Mouse (Mus musculus) fibroblast of lung, adult 2 months (primary cell): Measurements from ENCODE around the gene Adcyap1r1.

Experiments used
- DNase-seq: peaks from one replicate; pipeline ENCODE4 v3.0.0-alpha.2; 2011; ENCODE audit warnings: low read depth

Adcyap1r1 gene

DNA sequence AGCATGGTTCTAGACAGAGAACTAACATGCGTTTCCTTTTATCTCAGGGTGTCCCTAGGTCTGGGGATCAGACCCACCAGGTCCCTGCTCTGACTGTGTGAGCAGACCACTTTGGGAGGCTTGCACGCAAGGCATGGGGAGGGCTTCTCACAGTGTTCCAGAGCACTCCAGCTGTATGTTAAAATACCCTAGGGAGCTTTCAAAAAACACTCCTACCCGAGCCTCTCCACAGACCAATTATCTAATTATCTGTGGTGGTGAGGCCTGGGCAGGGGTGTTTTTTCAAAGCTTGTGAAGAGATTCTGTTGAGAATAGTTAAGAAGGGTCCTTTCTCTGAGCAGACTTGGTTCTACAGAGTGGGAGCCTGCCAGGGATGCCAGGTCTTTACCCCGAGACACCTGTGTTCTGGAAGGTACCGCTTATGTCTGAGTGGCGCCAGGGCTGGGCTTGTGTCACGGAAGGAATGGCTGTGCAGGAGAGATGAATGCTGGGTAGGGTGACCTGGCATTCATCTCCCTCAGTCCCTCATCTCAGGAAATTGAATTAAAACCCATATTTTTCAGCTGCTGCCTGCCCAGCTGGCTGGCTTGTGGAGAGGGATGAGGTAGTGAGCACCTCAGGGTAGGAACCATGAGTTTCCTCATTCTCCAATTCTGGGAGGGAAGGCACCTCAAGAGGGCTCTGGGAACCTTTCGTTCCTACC, 2.7 kb upstream of the Adcyap1r1 start:
- DNase-seq, result no peak

- DNase-seq, result no peak
These were observed 603 bp downstream of the Adcyap1r1 start for GRCm38 (mm10) chr6:55452381-55452780.

DNA sequence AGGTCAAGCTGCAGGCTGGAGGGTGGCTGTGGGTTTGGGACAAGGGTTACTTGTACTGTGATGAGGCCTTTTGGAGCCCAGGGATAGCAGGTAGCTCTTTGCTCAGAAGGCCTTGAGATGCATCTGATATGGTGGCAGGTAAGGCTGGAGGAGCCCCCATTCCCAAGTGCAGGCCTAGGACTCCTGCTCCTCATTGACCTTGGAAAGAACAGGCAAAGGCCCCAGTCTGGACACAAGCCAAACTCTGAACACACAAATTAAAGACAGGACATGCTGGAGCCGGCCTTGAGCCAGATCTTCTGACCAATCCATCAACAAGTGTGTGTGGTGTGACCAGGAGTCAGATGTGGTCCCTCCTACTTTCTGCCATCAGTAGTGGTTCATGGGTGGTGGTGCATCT, 1.8 kb downstream of the Adcyap1r1 start:
- DNase-seq, result no peak

GRCm38 (mm10) chr6:55455641-55456040, 3.9 kb downstream of the Adcyap1r1 start:
- DNase-seq, result no peak

GRCm38 (mm10) chr6:55457727-55458126, 5.9 kb downstream of the Adcyap1r1 start:
- DNase-seq, result no peak

- no peak for DNase-seq
These were observed 6.4 kb downstream of the Adcyap1r1 start for GRCm38 (mm10) chr6:55458156-55458555.

DNA sequence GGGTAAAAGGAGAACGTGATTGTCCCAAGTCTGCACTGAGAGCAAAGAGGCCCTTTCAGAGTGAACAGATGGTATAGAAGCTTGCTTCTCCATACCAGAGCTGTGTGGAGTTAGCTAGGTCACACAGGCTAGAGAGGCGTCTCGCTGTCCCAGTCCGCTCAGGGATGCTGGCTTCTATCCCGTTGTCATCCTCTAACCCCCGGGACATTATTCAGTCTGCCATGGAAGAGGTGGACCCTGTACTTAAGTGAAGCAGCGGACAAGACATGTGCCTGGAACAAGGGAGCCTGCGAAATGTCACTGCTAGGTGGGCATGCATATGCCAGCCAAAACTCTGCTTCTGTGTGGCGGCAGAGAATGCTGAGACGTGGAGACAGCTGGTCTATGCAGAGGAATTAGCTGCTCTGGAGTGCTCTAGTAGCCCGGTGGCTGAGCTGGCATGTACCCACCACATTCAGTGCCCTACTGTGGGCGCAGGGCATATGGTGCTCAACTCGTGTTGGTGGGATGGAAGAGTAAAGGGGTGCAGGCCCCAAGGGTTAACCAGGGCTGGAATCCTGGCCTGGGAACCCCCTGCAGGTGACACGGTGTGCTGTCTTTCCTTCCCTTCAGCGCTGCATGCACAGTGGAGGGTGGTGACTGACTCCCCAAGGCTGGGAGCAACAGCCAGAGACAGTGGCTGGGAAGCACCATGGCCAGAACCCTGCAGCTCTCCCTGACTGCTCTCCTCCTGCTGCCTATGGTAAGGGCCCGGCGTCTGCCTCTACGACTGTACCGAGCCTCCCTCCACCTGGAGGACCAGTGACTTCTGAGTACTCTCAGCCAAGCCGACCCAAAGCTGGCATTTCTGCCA, 8.0 kb downstream of the Adcyap1r1 start:
- DNase-seq, result no peak

DNA sequence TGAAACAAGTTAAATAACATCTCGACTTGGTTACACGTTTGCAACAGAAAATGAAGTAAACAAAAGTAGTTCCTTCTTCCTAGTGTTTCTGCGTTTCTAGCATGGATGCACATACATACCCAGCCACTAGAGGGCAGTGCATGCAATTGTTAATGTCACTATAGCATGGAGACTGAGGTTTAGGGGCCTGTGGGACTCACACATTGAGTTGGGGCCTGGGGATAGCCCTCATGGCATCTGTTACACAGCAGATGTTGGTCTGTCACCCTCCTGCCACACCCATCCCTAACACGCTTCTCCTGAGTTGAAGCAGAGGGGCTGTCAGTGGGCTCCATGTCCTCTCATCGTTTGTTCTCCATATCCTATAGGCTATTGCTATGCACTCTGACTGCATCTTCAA, 9.4 kb downstream of the Adcyap1r1 start:
- DNase-seq, result no peak

DNA sequence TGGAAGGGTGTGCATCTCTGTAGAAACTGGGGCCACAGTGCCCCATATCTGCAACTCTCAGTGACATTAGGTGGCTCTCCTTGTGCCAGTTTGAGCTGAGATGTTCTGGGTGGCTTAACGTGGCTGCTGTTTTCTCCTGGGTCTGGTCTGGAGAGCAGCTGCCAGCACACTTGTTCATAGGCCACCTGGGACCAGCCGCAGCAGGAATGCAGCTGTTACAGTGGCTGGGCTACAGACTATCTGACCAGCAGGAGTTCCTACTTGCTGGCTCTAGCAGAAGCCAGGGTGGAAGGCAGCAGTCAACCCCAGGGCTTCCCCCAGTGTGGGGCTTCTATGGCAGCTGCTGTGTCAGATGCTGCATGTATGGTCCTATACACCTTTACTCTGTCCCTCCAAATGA, 9.9 kb downstream of the Adcyap1r1 start:
- DNase-seq, result no peak

DNA sequence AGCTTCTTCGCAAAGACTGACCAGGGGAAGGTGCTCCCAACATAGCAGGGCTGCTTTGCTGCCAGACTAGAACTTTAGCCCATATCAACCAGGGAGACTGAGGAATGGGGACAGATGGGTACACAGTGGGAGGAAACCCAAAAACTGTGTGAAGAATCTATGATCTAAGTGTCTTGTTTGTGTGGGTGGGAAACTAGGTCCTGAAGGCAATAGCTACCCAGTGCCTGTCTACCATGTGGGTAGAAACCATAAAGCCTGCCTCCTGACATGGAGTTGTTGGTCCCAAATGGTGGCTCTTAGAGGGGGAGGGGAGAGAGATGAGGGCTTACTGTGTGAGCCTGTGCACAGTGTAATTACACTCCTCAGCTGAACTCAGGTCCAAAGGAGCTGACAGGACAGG, 10.6 kb downstream of the Adcyap1r1 start:
- DNase-seq, result no peak

GRCm38 (mm10) chr6:55463966-55464365, 12.2 kb downstream of the Adcyap1r1 start:
- DNase-seq, result no peak

DNA sequence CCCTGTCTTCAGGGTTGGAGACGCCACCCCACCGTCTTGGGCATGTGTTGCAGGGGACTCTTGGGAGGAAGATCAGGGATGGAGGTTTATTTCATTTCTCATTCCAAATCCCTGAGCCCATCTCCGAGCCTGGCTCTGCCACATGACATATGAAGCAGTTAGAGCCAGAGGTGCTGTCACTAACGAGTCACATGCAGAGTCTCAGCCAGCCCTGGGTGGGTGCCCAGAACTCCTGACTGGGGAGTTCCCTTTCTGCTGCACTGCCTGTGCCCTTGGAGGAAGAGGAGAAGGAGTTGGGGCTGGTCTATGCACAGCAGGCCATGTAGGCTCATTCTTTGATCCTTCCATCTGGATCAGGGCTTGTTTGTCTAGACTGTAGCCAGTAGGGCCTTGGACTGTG, 13.5 kb downstream of the Adcyap1r1 start:
- DNase-seq, result no peak

- DNase-seq, result no peak
These were observed 14.6 kb downstream of the Adcyap1r1 start for GRCm38 (mm10) chr6:55466301-55466761.

- no peak for DNase-seq
These were observed 18.9 kb downstream of the Adcyap1r1 start for GRCm38 (mm10) chr6:55470691-55471090.

DNA sequence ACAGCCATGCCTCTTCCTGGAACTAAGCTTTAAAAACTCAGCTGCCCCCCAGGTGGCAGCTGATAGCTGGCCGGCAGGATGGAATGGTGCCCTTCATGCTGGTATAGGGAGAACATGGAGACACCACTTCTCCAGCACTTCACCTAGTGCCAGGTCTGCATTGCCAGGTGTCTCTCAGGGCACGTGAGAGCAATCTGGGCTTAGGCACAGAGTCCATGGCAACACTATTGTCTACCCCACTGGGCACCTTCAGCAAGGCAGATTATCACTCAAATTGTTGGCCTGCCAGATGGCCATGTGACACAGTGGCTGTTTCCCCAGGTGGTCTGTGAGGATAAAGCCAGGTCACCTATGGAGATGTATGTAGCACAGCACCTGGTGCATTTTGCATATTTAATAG, 20.6 kb downstream of the Adcyap1r1 start:
- DNase-seq, result no peak

DNA sequence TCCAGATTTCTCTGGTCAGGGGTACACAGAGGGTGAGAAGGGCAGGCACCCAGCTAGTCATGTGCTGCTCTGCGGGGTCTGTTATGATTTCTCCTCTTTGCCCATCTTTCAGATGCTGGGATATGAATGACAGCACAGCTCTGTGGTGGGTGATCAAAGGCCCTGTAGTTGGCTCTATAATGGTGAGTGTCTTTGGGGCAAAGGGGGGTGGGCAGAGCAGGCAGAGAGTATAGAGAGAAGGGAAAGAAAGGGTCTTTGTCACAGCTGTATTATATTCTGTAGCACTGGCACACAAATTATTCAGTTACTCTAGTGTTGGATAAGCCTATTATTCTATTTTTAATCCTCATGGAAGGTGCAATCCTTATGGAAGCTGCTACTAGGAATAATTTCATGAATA, 29.2 kb downstream of the Adcyap1r1 start:
- no peak for DNase-seq

- no peak for DNase-seq
These were observed 30.7 kb downstream of the Adcyap1r1 start for GRCm38 (mm10) chr6:55482471-55482870.

- no peak for DNase-seq
These were observed 31.6 kb downstream of the Adcyap1r1 start for GRCm38 (mm10) chr6:55483360-55483759.

- DNase-seq, result no peak
These were observed 32.4 kb downstream of the Adcyap1r1 start for GRCm38 (mm10) chr6:55484224-55484623.

DNA sequence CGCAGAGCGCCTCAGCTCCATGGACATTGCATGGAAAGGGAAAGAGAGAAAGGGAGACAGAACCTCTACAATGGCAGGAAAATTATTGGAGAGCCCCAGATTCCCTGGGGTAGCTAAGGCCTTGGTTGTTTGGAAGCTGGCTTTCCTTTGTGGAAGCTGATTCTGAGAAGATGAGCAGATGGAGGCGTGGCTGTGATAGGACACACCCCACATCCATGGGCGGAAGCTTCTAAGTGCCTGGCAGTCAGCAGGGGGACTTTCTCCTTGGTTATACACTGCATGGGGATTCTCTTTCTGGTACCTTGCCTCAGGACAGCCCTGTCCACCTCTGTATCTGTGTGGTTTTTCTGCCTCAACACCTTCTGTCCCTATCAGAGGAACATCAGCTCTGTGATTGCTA, 33.4 kb downstream of the Adcyap1r1 start:
- no peak for DNase-seq

DNA sequence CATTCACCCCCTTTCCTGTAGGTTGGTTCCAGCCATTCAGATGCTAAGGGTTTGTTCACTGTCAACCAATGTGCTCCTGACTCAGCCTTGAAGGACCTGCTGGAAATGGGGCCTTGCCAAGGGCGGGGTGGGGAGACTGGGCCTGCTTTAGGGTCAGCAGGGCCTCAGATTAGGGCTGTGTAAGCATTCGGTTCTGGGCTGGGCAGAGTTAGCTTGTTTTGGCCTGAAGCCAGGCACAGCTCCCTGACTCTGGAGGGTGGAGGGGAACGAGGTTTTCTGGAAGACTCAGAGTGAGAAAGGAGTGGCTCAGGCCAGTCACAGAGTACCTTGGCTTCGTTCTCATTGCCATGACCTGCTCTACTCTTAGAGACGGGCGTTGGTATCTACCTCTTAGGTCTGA, 35.9 kb downstream of the Adcyap1r1 start:
- no peak for DNase-seq

DNA sequence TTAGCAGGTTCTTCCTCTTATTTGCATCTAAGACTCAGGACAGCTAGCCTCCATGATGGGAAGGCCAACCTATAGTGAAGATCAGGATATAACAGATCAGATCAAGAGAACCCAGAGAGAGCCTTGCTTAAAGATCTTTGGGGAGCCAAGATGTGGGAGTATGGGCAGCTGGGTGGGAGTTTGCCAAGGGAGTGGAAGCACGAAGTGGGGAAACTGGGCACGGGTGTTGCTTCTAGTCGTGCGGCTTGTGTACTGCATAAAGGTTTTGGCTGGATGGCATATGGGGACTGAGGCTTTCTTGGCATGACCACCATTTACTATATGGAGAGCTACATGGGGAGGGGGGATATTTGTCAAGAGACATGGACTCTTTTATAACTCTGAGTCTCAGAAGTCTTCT, 44.4 kb downstream of the Adcyap1r1 start:
- no peak for DNase-seq

DNA sequence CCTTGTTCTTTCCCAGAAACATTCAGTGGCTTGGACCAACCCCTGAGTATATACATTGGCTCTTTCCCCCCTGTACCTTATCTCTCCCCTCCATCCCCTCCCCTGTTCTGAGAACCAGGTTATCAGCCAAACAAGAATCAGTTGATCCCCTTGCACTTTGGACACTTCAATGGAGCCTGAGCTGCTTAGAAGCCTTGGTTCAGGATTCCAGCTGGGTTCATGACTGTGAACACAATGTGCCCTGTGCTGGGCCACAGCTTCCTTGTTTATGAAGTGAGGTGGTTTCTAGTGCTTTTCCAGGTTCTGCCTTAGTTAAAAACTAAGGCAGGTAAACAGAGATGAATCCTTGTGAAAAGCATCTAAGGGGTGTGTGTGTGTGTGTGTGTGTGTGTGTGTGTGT, 47.0 kb downstream of the Adcyap1r1 start:
- no peak for DNase-seq
